Mouse (Mus musculus) C2C12 (cell line): Measurements from ENCODE around the gene Polr3c.

ENCODE experiments used
- CEBPB ChIP-seq: IDR thresholded peaks from one replicate; pipeline ENCODE4 v1.6.1; 2011; ENCODE audit warnings: low read depth, mild to moderate bottlenecking, control low read depth, moderate library complexity
- CTCF ChIP-seq: IDR thresholded peaks from one replicate; pipeline ENCODE4 v1.5.1; 2011; ENCODE audit not compliant: control insufficient read depth, insufficient read depth, insufficient read length
- MAX ChIP-seq: IDR thresholded peaks from one replicate; pipeline ENCODE4 v1.6.1; 2011; ENCODE audit warnings: mild to moderate bottlenecking, control low read depth
- USF1 ChIP-seq: IDR thresholded peaks from one replicate; pipeline ENCODE4 v1.6.1; 2011; ENCODE audit warnings: low read depth, mild to moderate bottlenecking, control low read depth, moderate library complexity

- TF ChIP-seq CEBPB (no peak), MAX (no peak), CTCF (no peak), USF1 (no peak)
These were observed 603 bp upstream of the Polr3c start for GRCm38 (mm10) chr3:96727828-96728633.
